Mouse (Mus musculus): ENCODE measurements around the gene Cisd1.
A peak's percentile ranks its signal among the peaks of the same experiment; 100 is the strongest.
"Not testable (repeated sequence)": the region's sequence is repeated elsewhere in the genome, so short reads cannot be mapped to it uniquely, and the experiment has no call there.

The Cisd1 gene

GRCm38 (mm10) chr10:71344579-71345143 lies at the start of gene Cisd1:
Gene Cisd1, minus strand, starts transcription at chr10:71344954.
- peak; percentile 87 for DNase-seq (ENCODE audit: low spot score)

DNA sequence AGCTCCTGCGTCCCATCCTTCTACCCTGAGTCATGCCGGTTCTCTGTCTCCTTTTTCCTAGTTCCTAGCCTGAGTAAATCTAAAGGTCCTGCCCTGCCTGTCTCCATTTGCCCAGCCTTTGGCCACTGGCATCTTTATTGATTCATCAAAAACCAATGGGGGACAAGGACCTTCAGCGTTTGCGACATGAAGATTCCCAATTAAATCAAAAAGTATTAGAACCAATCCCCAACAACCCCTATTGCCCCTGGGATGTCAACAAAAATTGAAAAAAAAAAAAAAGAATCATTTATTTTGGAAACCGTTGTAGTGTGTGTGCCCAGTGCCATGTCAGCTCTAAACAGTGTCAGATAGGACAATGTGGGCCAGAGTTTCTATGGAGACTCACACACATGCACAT lies 44.6 kb upstream of the Cisd1 start:
- no peak for DNase-seq (ENCODE audit: low spot score)

- no peak for DNase-seq (ENCODE audit: low spot score)
Observed at GRCm38 (mm10) chr10:71384159-71385044, 39.6 kb upstream of the Cisd1 start.

DNA sequence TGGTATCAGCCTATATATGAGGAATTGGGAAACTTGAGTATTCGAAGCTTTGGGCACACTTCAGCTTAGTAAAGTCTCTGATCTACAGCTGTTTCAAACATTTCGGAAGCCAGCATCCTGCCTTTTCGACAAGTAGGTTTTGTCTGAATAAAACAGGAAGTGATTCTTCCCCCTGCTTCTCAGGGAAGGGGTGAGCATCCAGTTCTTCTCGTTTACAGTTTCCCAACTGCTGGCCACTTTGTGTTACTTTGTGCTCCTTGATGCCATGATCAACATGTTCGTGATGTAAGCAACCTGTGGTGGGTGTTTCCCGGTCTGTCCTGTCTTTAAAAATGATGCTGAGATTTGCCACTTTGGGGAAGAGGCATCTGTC lies 38.8 kb upstream of the Cisd1 start:
- not testable (repeated sequence) for DNase-seq (ENCODE audit: low spot score)

DNA sequence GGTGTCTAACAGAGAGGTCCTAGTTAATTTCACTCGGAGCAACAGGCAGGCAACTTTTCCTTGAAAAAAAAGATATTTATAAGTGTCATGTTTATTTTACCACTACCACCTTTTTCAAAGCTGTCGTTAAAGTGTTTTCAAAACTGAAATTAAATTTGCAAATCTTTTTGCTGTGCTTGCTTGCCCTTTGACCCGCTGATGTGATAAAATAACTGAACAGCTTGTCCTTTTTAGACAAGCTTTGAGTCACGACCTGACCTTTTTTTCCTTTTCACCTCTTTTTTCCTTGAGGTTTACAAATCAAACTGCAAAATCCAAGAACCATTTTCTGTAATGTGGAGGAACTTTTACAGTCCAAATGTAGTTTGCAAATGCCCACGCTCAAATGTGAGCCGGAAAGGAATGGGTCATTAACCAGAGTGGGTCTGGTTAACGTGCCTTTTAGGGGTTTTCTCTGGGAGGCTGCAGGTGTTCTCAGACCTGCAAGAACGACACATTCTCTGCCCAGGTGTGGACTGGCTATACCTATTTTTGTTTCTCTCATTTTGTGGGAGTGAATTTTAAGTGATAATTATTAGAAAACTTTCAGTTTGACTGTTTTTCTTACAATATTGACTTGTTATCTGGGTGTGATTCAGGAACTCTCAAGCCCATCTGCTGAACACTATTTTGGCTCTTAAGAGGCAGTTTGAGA lies 38.3 kb upstream of the Cisd1 start:
- no peak for DNase-seq (ENCODE audit: low spot score)

GRCm38 (mm10) chr10:71382109-71382508 lies 37.4 kb upstream of the Cisd1 start:
- no peak for DNase-seq (ENCODE audit: low spot score)

DNA sequence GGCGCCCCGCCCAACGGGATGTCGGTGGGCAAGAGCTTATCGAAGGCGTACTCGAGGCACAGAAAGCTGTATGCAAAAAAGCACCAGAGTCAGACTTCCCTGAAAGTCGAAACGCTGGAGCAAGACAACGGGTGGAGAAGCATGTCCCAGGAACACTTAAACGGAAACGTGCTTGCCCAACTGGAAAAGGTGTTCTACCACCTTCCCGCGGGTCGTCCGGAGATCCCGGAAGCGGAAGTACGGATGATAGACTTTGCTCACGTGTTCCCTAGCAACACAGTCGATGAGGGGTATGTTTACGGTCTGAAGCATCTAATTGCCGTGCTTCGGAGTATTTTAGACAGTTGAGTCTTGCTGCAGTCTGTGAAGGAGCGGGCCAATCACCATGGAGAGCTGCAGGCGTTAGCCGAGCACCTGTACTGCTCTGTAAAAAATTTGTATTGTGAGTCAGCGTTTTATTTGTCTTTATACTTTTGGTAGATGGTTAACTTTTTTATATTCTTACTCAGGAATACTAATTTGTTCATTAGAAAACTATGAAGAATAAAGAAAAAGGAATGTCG lies 36.8 kb upstream of the Cisd1 start:
- no peak for DNase-seq (ENCODE audit: low spot score)

DNA sequence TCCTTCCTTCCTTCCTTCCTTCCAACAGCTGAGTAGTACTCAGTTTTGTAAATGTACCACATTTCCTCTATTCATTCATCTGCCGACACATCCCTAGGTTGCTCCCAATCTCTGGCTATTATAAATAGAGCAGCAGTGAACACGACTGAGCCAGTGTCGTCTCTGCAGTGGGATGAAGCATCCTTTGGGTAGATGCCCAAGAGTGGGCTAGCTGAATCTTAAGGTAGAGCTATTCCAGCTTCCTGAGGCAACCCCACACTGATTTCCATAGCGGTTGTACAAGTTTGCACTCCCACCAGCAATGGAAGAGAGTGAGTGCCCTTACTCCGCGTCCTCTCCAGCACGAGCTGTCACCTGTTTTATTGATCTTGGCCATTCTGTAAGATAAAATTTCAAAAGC lies 35.7 kb upstream of the Cisd1 start:
- DNase-seq (ENCODE audit: low spot score), result no peak

GRCm38 (mm10) chr10:71376014-71376413 lies 31.3 kb upstream of the Cisd1 start:
- DNase-seq (ENCODE audit: low spot score), result no peak

GRCm38 (mm10) chr10:71373706-71374105 lies 29.0 kb upstream of the Cisd1 start:
- no peak for DNase-seq (ENCODE audit: low spot score)

DNA sequence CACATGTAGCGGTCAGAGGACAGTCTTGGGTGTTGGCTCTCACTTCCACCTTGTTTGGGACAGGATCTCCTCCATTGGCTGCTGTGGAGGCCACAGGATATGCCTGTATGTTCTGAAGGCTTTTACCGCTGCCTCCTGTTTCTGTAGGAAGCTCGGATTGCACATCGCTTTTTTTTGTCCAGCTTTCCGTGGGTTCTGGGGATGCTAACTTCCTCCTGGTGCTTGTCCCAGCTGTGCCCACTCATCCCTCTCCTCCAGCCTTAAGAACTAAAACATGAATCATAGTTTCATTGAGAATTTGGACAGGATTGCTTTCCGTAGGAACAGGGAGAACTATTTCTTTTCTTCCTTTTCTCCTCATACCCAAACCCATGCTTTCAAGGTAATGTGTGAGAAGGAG lies 27.1 kb upstream of the Cisd1 start:
- no peak for DNase-seq (ENCODE audit: low spot score)

DNA sequence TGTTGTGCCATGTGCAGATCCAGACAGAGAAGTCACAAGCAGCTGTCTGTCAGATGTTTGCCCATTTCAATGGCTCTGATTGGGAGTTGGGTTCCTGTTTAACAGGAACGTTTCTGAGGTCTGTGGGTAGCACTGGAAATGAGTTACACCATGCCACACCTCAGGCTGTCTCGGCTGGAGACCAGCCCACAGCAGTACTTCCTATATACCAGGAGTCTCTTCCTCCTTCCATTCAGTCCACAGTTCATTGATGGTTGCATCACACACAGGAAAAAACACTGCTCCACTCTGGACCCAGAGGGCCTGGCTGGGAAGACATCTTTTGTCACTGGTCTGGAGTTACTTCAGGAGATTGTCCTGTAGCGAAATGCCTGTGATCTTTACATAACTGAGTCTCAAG lies 24.7 kb upstream of the Cisd1 start:
- DNase-seq (ENCODE audit: low spot score), result no peak

- no peak for DNase-seq (ENCODE audit: low spot score)
Observed at GRCm38 (mm10) chr10:71368128-71368940, 23.6 kb upstream of the Cisd1 start.

DNA sequence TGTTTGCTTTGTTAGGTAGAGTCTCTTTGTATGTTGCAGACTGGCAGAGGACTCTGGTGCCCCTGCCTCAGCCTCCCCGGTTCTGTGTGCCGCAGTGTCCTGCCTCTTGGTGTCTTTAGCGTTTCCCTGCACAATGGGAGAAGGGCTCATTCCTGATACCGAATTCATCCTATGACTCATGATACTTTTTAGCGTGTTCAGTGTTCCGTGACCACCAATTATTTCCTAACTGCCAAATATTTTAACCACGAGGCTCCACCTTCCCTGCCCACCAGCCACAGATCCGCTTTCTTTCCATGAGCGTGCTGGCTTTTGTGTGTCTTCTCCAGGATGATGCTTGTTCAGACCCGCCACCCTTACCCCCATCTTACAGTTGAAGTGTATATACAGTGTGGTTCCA lies 19.1 kb upstream of the Cisd1 start:
- no peak for DNase-seq (ENCODE audit: low spot score)

DNA sequence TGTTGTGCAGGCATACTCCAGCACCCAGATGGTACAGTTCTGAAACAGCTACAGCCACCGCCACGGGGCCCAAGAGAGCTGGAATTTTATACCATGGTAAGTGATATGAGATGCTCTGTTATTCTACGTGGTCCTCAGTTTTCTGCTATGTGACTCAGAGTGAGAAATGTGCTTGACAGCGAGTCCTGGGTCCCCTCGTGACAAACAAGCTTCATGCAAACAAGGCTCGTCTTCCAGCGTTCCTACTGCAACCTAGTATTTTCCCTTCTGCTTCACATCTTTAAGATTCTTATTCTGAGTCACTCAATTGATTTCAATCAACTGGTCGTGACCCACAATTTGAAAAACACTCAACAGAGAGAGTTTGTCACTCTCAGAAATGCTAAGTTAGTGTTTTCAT lies 18.7 kb upstream of the Cisd1 start:
- no peak for DNase-seq (ENCODE audit: low spot score)

GRCm38 (mm10) chr10:71361836-71362562 lies 17.2 kb upstream of the Cisd1 start:
- DNase-seq (ENCODE audit: low spot score), result no peak

DNA sequence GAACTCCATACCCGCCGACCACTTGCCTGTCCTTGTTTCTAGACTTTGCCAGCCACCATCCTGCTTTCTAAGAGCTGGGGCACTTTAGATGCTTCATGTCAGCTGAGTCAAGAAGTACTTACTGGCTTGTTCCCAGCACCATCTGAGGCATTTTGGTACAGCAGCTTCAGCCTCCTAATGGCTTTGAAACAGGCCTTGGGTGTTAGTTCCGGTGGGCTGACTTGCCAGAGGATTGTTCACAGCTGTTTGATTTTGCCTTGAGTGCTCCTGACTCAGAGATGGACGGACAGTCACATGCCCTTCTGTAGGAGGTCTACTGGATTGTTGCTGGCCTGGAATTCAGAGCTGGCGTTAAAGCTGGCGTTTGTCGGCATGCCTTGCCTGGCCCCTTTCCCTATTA lies 16.3 kb upstream of the Cisd1 start:
- no peak for DNase-seq (ENCODE audit: low spot score)

- DNase-seq (ENCODE audit: low spot score), result no peak
Observed at GRCm38 (mm10) chr10:71354947-71355346, 10.2 kb upstream of the Cisd1 start.

- DNase-seq (ENCODE audit: low spot score), result no peak
Observed at GRCm38 (mm10) chr10:71353850-71354249, 9.1 kb upstream of the Cisd1 start.

DNA sequence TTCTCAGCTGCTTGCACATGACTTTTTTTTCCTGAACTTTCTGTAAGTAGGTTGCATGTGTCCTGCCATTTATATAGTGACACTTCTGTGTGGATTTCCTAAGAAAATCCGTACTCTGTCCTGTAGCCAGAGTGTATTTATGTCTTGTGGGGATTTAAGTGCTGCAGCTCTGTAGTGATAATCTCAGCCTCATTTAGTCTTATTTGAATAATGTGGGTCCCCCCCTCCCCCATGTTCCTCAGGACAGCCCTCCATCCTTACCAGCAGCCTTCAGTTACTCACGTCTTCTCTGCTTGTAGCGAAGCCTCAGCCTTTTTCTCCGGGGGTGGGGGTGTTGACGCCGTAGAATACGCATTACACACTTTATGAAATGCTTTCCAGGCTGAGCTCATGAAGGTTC lies 6.5 kb upstream of the Cisd1 start:
- no peak for DNase-seq (ENCODE audit: low spot score)

DNA sequence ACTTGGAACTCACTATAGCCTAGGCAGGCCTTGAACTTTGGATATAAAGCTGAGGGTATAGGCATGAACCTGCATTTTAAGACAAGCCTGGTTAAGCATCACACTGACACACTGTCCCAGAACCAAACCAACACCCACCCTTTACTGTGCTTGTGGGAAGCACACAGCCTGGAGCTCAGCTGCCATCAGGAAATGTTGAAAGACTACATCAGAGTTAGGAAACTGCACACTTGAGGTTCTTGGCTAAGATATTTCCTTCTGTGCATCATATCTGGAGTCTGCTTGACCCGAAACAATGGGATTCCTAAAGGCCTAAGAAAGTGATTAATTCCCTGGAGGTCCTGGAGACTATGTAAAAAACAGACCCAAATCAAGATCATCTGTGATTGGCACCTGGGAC lies 4.5 kb upstream of the Cisd1 start:
- DNase-seq (ENCODE audit: low spot score), result no peak
